Mouse (Mus musculus) E14TG2a.4 (cell line): ENCODE measurements at regions not wholly inside any gene's neighbourhood (a gene's known extent, or its start where the extent isn't known, plus 50 kb on each side); places are given as distances from the start of the nearest gene placed in this dataset.
"Not testable (repeated sequence)": the region's sequence is repeated elsewhere in the genome, so short reads cannot be mapped to it uniquely, and the experiment has no call there.

Experiments used
- CTCF ChIP-seq: conservative IDR thresholded peaks from 2 replicates; pipeline ENCODE4 v1.5.1; 2014; ENCODE audit warnings: low read length
- NANOG ChIP-seq: IDR thresholded peaks from 2 replicates; pipeline ENCODE4 v1.6.1; 2014; ENCODE audit warnings: borderline replicate concordance, low read length, mixed read lengths
- POU5F1 ChIP-seq: IDR thresholded peaks from 2 replicates; pipeline ENCODE4 v1.6.1; 2014; ENCODE audit warnings: low read length, borderline replicate concordance

- TF ChIP-seq POU5F1, CTCF, NANOG: not testable (repeated sequence)
These were observed 1292.0 kb downstream of the Rpia start for GRCm38 (mm10) chr6:69500056-69500455.
